Mouse (Mus musculus) liver, embryonic 12.5 days (tissue): ENCODE results near the gene Wdr66. TPM values are rescaled to one million over a fixed set of nuclear protein-coding genes. Genes with fewer than 3 reads are reported as not detected.

Experiments
- ATAC-seq: fragments of 200-750 bp; cut with Nextera tagmentation; 2 replicates; pipeline ENCODE4 v1.8.0; 2017; ENCODE audit warnings: moderate number of reproducible peaks, mild to moderate bottlenecking, moderate library complexity
- H3K27ac ChIP-seq: fragments of 300-500 bp; sonication (generic); 2 replicates; pipeline ENCODE4 v1.5.1; 2016; ENCODE audit warnings: mild to moderate bottlenecking
- H3K27me3 ChIP-seq: fragments of 300-500 bp; sonication (generic); replicated peaks from 2 replicates; pipeline ENCODE4 v1.6.1; 2016; ENCODE audit warnings: mild to moderate bottlenecking, moderate library complexity
- H3K36me3 ChIP-seq: fragments of 300-500 bp; sonication (generic); 2 replicates; pipeline ENCODE4 v1.6.1; 2016; ENCODE audit warnings: mild to moderate bottlenecking, moderate library complexity
- H3K4me1 ChIP-seq: fragments of 300-500 bp; sonication (generic); 2 replicates; pipeline ENCODE4 v1.6.1; 2016
- H3K4me2 ChIP-seq: fragments of 300-500 bp; sonication (generic); 2 replicates; pipeline ENCODE4 v1.6.1; 2016; ENCODE audit warnings: mild to moderate bottlenecking, moderate library complexity
- H3K4me3 ChIP-seq: fragments of 300-500 bp; sonication (generic); 2 replicates; pipeline ENCODE4 v1.5.1; 2016; ENCODE audit warnings: mild to moderate bottlenecking, moderate library complexity
- H3K9ac ChIP-seq: fragments of 300-500 bp; sonication (generic); 2 replicates; pipeline ENCODE4 v1.6.1; 2016; ENCODE audit warnings: mild to moderate bottlenecking, moderate library complexity
- H3K9me3 ChIP-seq: fragments of 300-500 bp; sonication (generic); replicated peaks from 2 replicates; pipeline ENCODE4 v1.6.1; 2016; ENCODE audit warnings: mild to moderate bottlenecking, moderate library complexity
- WGBS: fragments of 180-500 bp; shearing (Covaris S2); methylation state at CpG from one replicate; pipeline ENCODE4 v1.1.7; 2016; ENCODE audit not compliant: insufficient replicate concordance; 5-methylcytosine and 5-hydroxymethylcytosine counted together
- polyA plus RNA-seq: library from polyadenylated mRNA; unstranded; fragments of >200 nt; fragmentation: Nextera tagmentation; extraction: Ambion mirVana; gene quantifications from 2 replicates; pipeline ENCODE4 v1.2.1, GENCODE M21; 2016

Gene Wdr66
- polyA plus RNA-seq, 1 experiment from 2014 or later: 0.29 TPM

DNA sequence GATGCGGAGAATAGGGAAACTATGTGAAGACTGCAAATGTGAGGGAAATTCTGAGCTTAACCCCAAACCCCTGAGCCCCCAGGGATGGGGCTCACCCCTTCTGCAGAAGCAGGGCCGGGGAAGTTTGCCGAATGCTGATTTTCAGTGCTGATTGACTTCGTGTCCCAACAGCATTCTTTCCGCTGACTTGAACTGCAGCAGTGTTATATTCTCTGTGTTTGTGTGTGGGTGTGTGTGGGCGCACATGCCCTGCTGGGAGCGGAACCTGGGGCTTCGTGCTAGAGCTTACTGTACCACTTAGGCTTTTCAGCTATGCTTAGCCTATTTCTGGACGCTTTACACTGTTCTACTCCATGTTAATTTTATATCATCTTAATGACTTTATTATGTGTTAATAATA lies 15.5 kb upstream of the Wdr66 start:
- Histone ChIP-seq H3K36me3 (peaks cover 80% of the 10 kb centered on the region), H3K9me3 (no peaks in the 10 kb centered on the region), H3K27me3 (no peaks in the 10 kb centered on the region), H3K4me2 (no peak overlapping the region), H3K27ac (no peak overlapping the region), H3K9ac (no peak overlapping the region), H3K4me3 (no peak overlapping the region), H3K4me1 (peaks cover 26% of the 10 kb centered on the region; the same call in 1 of the 2 replicates)
- ATAC-seq: no peak
- 84% methylated on average over 9 of the region's 9 CpGs for WGBS

DNA sequence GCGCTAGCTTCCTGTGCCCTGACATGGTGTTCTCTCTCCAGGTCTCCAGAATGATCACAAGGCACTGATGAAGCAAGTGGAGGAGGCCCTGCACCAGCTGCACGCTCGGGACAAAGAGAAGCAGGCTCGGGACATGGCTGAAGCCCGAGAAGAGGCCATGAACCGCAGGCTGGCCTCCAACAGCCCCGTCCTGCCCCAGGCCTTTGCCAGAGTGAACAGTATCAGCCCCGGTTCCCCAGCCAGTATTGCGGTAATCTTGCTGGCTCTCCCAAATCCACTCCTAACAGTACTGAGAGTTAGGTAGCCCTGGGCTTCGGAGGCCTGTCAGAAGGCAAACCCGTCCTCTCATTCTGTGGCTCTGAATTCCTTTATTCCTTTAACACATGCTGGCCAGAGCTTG lies 12.4 kb upstream of the Wdr66 start:
- no peak overlapping the region for H3K9ac ChIP-seq
- H3K4me2 ChIP-seq: no peak overlapping the region
- 88% methylated on average over 11 of the region's 11 CpGs for WGBS
- no peak overlapping the region for H3K27ac ChIP-seq
- no peaks in the 10 kb centered on the region for H3K27me3 ChIP-seq
- H3K36me3 ChIP-seq: peaks cover 97% of the 10 kb centered on the region
- H3K4me1 ChIP-seq: peaks cover 4% of the 10 kb centered on the region; the same call in 1 of the 2 replicates
- no peak for ATAC-seq
- H3K9me3 ChIP-seq: no peaks in the 10 kb centered on the region
- H3K4me3 ChIP-seq: no peak overlapping the region

DNA sequence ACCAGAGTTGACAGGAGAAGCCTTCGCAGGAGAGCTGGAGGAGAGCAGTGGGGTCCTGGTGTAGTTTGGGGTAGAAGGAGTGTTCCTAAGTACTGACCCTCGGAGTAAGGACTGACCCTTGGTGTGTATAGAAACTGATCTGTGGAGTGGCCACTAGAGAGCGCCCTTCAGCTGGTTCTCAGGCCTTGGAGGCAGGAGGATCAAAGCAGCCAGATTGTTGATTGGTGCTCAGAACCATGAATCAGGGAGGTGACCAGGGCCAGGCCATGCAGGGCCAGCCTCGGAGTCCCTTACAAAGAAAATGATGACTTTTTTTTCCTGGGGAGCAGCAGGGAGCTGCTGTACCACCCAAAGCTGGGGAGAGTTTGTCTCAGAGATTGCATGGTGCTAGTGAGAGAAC lies 6.4 kb upstream of the Wdr66 start:
- H3K4me3 ChIP-seq: no peak overlapping the region
- H3K27ac ChIP-seq: no peak overlapping the region
- H3K9ac ChIP-seq: no peak overlapping the region
- no peak overlapping the region for H3K4me2 ChIP-seq
- H3K36me3 ChIP-seq: peaks cover 68% of the 10 kb centered on the region
- H3K27me3 ChIP-seq: no peaks in the 10 kb centered on the region
- WGBS: 34% methylated on average over 4 of the region's 4 CpGs
- no peaks in the 10 kb centered on the region for H3K9me3 ChIP-seq
- H3K4me1 ChIP-seq: no peaks in the 10 kb centered on the region
- ATAC-seq: no peak

DNA sequence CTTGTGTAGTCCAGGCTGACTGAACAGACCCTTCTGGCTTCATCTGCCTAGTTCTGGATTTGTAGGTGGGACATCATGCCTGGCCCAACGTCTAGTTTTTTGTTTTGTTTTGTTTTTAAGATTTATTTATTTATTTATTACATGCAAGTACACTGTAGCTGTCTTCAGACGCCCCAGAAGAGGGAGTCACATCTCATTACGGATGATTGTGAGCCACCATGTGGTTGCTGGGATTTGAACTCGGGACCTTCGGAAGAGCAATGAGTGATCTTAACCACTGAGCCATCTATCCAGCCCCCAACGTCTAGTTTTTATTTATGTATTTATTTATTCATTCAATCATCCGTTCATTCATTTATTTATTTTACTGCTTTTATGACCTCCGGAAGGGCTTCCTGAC lies 512 bp upstream of the Wdr66 start:
- Histone ChIP-seq H3K9me3 (no peaks in the 10 kb centered on the region), H3K4me2 (peak overlapping the region; percentile 48; the same call in 1 of the 2 replicates), H3K4me3 (no peak overlapping the region), H3K27ac (no peak overlapping the region), H3K9ac (no peak overlapping the region), H3K4me1 (peaks cover 7% of the 10 kb centered on the region), H3K27me3 (peaks cover 31% of the 10 kb centered on the region), H3K36me3 (peaks cover 20% of the 10 kb centered on the region)
- no peak for ATAC-seq
- 62% methylated on average over 8 of the region's 8 CpGs for WGBS

DNA sequence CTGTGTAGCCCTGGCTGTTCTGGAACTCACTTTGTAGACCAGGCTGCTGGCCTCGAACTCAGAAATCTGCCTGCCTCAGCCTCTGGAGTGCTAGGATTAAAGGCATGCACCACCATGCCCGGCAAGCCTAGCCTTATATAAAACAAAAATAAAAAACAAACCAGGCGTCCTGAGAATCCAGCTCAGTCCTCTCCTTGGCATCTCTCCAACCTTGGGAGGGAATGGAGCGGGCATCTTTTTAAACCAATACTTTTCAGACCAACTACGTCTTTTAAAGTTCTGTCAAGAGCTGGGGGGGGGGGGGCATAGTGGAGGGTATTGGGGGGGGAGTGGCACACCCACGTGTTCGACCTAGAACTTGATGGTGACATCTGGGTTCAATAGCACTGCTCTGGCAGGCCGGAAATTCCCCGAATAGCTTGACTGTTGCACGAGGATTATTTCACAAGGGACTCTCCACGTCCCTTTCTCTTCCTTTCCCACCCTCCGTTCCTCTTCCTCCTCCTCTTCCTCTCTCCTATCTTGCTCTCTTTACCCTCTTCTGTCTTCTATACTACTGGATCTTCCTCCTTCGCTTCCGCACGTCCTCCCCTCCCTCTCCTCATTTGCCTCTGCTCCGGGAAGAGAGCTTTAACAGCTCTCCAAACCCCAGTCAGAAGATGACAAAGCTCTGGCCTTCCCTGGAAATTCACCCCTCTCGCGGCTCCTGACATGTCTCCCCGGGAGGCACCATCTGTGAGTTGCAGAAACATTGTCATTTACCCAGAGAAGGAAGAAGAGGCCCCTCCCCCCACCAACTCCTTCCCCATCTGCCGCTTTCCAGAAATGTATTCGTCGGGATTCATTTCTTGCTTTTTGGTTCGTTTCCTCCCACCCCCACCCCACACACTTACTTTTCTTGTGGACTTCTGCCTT lies 5.2 kb downstream of the Wdr66 start:
- ATAC-seq: no peak
- H3K36me3 ChIP-seq: no peaks in the 10 kb centered on the region
- 30% methylated on average over 23 of the region's 23 CpGs for WGBS
- H3K4me2 ChIP-seq: peak overlapping the region; percentile 36
- peaks cover 27% of the 10 kb centered on the region for H3K27me3 ChIP-seq
- H3K4me3 ChIP-seq: no peak overlapping the region
- no peak overlapping the region for H3K27ac ChIP-seq
- H3K9me3 ChIP-seq: no peaks in the 10 kb centered on the region
- H3K9ac ChIP-seq: no peak overlapping the region
- H3K4me1 ChIP-seq: peaks cover 14% of the 10 kb centered on the region

DNA sequence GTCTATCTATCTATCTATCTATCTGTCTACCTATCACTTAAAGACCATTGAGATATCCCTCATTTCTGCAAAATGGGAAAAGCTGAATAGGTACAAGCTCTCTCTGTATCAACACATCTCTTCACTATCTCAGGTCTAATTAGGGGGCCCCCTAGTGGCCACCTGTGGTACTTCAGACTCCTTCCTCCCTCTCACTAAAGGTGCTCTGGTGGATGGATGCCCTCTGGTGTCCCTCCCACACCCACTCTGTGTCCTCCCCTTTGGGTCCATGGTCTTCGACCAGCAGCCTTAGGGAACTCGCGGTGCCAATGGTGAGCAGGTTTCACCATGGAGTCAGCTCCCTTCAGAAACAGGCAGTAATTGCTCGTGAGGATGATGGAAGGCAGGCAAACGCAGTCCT lies 7.1 kb downstream of the Wdr66 start:
- Histone ChIP-seq H3K9me3 (no peaks in the 10 kb centered on the region), H3K4me2 (no peak overlapping the region), H3K27ac (no peak overlapping the region), H3K36me3 (no peaks in the 10 kb centered on the region), H3K27me3 (peaks cover 13% of the 10 kb centered on the region), H3K4me3 (no peak overlapping the region), H3K4me1 (peaks cover 13% of the 10 kb centered on the region), H3K9ac (no peak overlapping the region)
- no peak for ATAC-seq
- 54% methylated on average over 5 of the region's 5 CpGs for WGBS

DNA sequence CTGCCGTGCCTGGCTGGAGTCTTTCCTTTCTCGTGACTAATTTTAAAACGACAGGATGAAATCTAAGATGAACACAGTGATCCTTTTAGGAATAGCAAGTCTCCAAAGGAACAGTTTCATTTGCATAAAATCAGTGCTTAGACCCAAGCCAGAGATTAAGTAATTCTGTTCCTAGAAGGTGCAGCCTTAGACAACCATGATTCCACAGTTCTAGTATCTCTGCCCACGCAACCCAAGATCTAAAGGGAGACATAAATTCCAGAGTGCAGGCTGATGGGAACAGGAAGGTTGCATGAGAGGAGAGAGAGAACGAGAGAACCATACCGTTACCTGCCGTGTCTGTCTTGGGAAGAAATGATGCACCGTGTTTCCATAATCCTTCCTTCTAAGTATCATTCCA lies 8.8 kb downstream of the Wdr66 start:
- H3K9ac ChIP-seq: no peak overlapping the region
- peaks cover 4% of the 10 kb centered on the region; the same call in 1 of the 2 replicates for H3K27me3 ChIP-seq
- no peak for ATAC-seq
- 71% methylated on average over 8 of the region's 8 CpGs for WGBS
- no peaks in the 10 kb centered on the region for H3K36me3 ChIP-seq
- no peaks in the 10 kb centered on the region for H3K9me3 ChIP-seq
- no peak overlapping the region for H3K4me2 ChIP-seq
- H3K27ac ChIP-seq: no peak overlapping the region
- H3K4me1 ChIP-seq: peaks cover 13% of the 10 kb centered on the region
- no peak overlapping the region for H3K4me3 ChIP-seq

DNA sequence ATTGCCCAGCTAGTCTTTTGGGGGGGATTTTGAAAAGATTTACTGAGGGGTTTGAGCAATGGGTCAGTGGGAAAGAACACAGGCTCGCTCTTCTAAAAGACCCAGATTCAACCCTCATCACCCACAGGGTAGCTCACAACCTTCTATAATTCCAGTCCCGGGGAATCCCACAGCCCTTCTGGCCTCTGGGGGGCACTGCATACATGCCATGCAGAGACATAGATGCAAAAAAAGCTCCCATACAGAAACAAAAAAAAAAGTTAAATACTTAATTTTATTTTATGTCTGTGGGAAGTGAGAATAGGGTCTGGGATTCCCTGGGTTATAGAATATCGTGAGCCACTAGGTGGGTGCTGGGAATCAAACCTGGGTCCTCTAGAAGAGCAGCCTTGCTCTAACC lies 15.0 kb downstream of the Wdr66 start:
- Histone ChIP-seq H3K27me3 (no peaks in the 10 kb centered on the region), H3K36me3 (no peaks in the 10 kb centered on the region), H3K27ac (no peak overlapping the region), H3K4me3 (no peak overlapping the region), H3K4me2 (no peak overlapping the region), H3K9me3 (no peaks in the 10 kb centered on the region), H3K9ac (no peak overlapping the region), H3K4me1 (no peaks in the 10 kb centered on the region)
- 70% methylated on average over 3 of the region's 3 CpGs for WGBS
- no peak for ATAC-seq

DNA sequence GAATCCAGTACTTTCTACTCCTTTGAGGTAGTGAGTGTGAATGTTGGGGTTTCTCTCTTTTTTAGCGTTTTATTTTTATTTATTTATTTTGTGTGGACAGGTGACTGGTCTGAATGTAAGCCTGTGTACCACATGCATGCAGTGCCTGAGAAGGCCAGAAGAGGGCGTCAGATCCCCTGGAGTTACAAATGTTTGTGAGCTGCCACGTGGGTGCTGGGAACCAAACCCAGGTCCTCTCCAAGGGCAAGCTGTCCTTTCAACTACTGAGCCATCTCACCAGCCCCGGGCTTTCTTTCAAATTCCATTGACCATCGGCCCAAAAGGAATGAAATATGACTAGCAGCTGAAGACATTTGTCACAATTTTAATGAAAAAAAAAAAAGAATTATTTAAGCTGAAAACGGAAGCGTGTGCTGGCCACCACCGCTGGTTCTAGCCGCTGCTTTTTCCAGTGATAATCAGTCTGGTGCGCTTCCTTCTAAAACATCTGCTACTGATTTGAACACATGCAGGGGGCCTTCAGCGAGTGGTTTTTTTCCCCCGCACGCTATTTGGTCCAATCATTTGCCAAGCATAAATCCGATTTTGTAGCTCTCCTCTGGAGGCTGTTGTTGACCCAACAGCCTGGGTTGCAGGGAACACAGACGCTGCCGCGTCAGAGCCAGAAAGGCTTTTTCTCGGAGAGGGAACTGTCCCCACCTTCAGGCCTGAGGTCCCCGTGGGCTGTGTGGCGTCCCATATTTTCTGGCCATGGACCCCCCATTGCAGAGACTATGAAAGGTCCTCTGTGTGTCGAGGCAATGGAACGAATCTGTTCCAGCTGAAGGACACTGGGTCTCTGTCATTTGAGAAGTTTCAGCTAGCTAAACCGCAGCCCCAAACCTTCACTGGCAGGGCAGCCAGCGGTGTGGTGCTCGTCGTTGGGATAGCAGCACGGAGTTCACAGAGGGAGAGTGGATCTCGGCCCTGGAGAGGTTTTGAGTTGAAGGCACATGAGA lies 16.9 kb downstream of the Wdr66 start:
- H3K4me3 ChIP-seq: no peak overlapping the region
- H3K27ac ChIP-seq: no peak overlapping the region
- no peaks in the 10 kb centered on the region for H3K27me3 ChIP-seq
- no peak overlapping the region for H3K9ac ChIP-seq
- H3K4me1 ChIP-seq: no peaks in the 10 kb centered on the region
- H3K4me2 ChIP-seq: no peak overlapping the region
- no peaks in the 10 kb centered on the region for H3K36me3 ChIP-seq
- no peaks in the 10 kb centered on the region for H3K9me3 ChIP-seq
- no peak for ATAC-seq
- WGBS: 76% methylated on average over 28 of the region's 28 CpGs

DNA sequence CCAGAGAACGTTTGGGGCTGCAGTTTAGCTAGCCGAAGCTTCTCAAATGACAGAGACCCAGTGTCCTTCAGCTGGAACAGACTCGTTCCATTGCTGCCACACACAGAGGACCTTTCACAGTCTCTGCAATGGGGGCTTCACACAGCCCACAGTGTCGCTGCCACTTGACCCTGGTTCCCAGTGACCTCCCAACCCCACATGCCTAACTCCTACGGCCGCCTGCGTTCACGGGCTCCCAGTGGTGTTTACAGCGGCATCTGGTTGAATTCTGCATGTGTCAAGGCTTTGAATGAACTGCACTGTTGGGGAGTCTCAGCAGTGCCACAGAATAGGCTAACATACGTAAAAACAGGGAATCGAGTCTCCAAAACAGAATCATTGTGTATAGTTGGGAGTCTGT lies 19.0 kb downstream of the Wdr66 start:
- H3K27me3 ChIP-seq: no peaks in the 10 kb centered on the region
- no peaks in the 10 kb centered on the region for H3K36me3 ChIP-seq
- H3K9ac ChIP-seq: no peak overlapping the region
- H3K27ac ChIP-seq: no peak overlapping the region
- no peak overlapping the region for H3K4me3 ChIP-seq
- ATAC-seq: no peak
- no peak overlapping the region for H3K4me2 ChIP-seq
- no peaks in the 10 kb centered on the region for H3K4me1 ChIP-seq
- 72% methylated on average over 11 of the region's 11 CpGs for WGBS
- no peaks in the 10 kb centered on the region for H3K9me3 ChIP-seq

DNA sequence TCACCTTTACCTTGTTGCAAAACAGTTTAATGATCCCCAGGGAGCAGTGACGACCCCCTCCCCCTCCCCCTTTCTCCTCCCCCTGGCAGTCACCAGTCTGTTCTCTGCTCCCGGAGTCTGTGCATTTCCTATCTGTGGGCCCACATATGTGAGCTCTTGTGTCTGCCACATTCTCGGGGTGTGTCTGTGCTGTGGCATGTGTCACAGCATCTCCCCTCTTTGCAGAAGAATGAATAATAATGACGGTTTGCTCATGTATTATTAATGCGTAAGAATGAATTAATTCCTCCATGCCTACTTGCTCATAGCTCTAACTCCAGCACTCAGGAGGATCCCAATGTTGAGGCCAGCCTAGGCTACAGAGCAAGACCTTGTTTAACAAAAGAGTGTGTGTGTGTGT lies 21.0 kb downstream of the Wdr66 start:
- Histone ChIP-seq H3K4me2 (no peak overlapping the region), H3K27ac (no peak overlapping the region)
- WGBS: 68% methylated on average over 5 of the region's 5 CpGs

More for the DNA sequence above, 21.0 kb downstream of the Wdr66 start:
- Histone ChIP-seq H3K4me3 (no peak overlapping the region), H3K9me3 (no peaks in the 10 kb centered on the region), H3K36me3 (no peaks in the 10 kb centered on the region), H3K9ac (no peak overlapping the region), H3K27me3 (no peaks in the 10 kb centered on the region), H3K4me1 (no peaks in the 10 kb centered on the region)
- ATAC-seq: no peak
